Mouse (Mus musculus) ovary, postnatal 14 days (tissue): Measurements from ENCODE around the gene Dctn2.
"Not testable (repeated sequence)": the region's sequence is repeated elsewhere in the genome, so short reads cannot be mapped to it uniquely, and the experiment has no call there.

Experiments used
- DNase-seq: peaks from one replicate; pipeline ENCODE4 v3.0.0; 2022; ENCODE audit warnings: low spot score

The Dctn2 gene

GRCm38 (mm10) chr10:127314950-127315349, 48.8 kb downstream of the Dctn2 start:
- DNase-seq = not testable (repeated sequence)

DNA sequence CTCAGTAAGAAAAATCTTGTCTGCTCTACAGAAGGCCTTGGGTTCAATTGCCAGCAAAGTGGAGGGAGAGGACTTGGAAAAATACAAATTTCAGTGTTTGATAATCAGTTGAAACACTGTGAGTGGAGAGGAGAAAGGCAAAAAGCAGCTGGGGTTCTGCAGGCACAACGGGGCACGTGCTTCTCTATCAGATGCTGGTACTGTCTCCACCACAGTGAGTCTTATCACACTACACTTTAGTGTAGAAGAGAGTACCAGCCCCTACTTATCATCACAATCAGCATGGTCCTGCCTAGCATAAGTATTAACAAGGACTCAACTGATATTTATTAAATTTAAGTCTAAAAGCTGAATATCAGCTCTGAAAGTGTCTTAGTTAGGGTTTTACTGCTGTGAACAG, 51.1 kb downstream of the Dctn2 start:
- no peak for DNase-seq

DNA sequence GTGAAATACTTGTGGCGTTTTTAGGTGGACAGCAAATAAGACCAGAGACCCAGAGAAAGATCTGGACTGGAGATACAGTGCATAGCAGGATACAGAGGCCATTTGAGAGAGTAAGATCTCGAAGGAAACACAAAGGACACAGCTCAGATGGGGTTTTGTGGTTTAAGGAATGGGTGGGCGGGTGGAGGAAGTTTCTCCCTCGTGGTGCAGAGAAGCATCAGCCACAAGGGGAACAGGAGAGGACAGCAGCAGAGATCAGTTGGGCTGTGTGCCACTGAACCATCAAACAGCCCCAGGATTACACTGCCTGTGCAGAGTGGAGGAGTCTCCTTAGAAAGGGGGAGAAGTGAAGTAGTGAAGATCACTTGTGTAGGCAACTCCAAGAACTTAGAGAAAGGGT, 51.8 kb downstream of the Dctn2 start:
- no peak for DNase-seq

DNA sequence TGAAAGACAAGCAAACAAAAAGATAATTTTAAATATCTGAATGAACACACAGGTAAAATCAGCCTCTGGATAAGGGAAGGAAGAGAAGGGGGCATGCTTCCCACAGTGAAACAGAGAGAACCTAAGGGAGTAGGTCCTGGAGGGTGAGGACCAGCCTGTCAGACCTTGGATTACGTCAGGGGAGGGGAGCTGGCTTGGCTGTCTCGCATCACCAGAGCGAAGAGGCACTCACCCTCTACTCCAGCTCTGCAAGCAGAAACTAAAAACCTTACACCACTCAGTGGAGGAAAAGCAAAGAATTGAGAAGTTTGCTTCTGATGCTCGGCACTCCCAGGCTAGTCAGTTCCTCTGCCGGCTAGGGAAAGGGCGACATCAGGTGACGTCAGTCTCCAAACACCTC, 53.8 kb downstream of the Dctn2 start:
- no peak for DNase-seq

- no peak for DNase-seq
Observed at GRCm38 (mm10) chr10:127321621-127322020, 55.5 kb downstream of the Dctn2 start, which contains the start of gene Arhgap9. TSS of gene Arhgap9 (plus strand) at chr10:127321964.

GRCm38 (mm10) chr10:127322178-127322577, 56.0 kb downstream of the Dctn2 start:
- no peak for DNase-seq

DNA sequence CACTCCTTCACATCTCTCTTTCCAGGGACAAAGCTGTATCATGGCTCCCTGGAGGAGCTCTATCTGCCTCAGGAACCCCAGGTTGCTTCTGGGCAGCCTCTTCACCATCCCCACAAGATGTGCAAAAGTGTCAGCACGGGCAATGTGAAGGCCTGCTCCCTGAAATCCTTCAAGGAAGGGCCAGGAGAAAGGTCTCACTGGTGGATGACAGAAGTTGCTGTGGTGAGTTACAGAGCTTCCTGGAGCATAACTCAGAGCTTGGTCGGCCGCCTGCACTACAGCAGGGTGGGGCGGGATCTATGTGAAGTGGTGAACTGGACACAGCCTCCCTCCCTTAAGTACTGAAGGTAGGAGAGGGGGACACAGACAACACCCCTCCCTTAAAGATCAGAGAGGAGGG, 56.5 kb downstream of the Dctn2 start:
- no peak for DNase-seq

GRCm38 (mm10) chr10:127323131-127323855, 57.1 kb downstream of the Dctn2 start:
- DNase-seq = no peak

GRCm38 (mm10) chr10:127324495-127324894, 58.3 kb downstream of the Dctn2 start:
- no peak for DNase-seq

DNA sequence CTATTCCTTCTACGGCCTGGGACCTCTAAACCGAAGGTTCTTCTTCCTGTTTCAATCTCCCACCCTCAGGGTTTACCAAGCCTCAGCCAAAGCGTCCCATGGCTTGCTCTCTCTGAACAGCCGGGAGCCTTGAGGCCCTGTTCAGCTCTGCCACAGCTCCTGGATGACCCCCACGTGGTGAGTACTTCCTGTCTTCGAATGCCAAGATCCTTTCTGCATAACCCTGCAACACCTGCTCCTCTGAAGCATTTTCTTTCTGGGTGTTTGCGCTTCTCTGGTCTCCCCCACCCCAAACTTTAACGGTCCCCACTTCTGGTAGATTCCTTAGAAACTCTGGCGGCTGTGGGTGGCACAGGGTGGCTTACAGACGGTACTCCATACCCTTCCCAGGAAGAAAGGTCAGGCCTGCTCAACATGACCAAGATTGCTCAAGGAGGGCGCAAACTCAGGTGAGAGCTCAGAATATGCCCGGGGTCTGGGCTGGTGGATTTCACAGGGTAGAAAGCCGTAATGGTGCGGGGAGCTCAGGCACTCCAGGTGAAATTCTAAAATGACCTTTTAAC, 59.4 kb downstream of the Dctn2 start:
- no peak for DNase-seq

GRCm38 (mm10) chr10:127326017-127326801, 60.0 kb downstream of the Dctn2 start:
- no peak for DNase-seq

DNA sequence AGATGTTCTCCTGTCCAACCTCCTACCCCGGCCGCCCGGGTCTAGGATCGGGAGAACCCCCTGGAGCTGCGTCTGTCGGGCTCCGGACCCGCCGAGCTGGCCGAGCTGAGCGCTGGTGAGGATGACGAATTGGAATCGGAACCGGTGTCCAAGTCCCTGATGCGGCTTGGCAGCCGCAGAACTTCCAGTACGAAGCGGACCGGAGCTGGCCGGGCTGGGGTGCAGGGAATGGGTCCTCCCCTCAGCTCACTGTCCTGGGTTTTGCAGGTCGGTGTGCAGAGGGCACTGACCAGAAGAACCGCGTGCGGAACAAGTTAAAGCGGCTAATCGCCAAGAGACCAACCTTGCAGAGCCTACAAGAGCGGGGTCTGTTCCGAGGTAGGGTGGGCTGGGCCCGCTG, 60.7 kb downstream of the Dctn2 start:
- no peak for DNase-seq

DNA sequence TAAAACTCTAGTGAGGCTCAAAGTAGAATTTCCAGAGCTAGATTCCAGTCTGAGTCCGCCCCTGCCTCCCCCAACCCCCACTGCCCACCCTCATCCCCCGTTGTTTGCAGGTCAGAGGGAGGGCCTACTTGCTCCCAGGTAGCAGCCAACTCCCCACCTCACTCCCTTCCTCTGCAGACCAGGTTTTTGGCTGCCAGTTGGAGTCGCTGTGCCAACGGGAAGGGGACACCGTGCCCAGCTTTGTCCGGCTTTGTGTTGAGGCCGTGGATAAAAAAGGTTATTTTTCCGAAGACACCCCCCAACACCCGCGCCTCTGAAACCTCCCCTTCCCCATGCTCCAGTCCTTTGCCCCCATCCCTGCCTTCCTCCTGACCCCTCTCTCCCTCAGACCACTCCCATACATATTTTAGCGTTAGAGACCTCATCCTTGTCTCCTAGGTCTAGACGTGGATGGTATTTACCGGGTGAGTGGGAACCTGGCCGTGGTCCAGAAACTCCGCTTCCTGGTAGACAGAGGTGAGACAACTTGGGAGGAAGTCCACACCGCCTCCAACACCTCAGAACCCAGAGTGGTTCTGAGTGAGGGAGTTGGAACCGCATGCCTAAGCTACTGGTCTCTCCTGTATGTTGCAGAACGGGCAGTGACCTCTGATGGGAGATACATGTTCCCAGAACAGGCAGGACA, 61.4 kb downstream of the Dctn2 start:
- no peak for DNase-seq

GRCm38 (mm10) chr10:127330212-127330611, 64.0 kb downstream of the Dctn2 start:
- DNase-seq = no peak
